Mouse (Mus musculus) heart, postnatal 36 days (tissue): Measurements from ENCODE around the gene Dph7. TPM values are rescaled to one million over a fixed set of nuclear protein-coding genes. Genes with fewer than 3 reads are reported as not detected.
"Not testable (repeated sequence)": the region's sequence is repeated elsewhere in the genome, so short reads cannot be mapped to it uniquely, and the experiment has no call there.

Experiments used
- DNase-seq, 2 experiments: peaks; one replicate each; pipeline ENCODE4 v3.0.0; 2021 to 2022
- intact Hi-C: fragments of 180-260 bp; cut with DNase I; formaldehyde crosslinking; loops from one replicate; pipeline ENCODE4 v1.15.1; 2025
- total RNA-seq, 2 experiments: library from RNA; stranded (reverse); gene quantifications; 2 replicates each; pipeline ENCODE4 v1.2.3; 2021

Dph7 gene
- total RNA-seq: 1 to 10 TPM; 5.1 to 6.1 TPM

GRCm38 (mm10) chr2:24962304-24963000 is at the start of gene Dph7:
TSS of gene Dph7 (plus strand) at chr2:24962400.
- intact Hi-C loops: loop anchor here (2.0 kb wide), 1 partner anchor 38 kb away; no protein-coding TSS in a partner anchor
- peak; percentile 84 to 86 for DNase-seq

- intact Hi-C loops: no loop called here
- no peak for DNase-seq
These were observed 49.6 kb upstream of the Dph7 start for GRCm38 (mm10) chr2:24912589-24912988.

DNA sequence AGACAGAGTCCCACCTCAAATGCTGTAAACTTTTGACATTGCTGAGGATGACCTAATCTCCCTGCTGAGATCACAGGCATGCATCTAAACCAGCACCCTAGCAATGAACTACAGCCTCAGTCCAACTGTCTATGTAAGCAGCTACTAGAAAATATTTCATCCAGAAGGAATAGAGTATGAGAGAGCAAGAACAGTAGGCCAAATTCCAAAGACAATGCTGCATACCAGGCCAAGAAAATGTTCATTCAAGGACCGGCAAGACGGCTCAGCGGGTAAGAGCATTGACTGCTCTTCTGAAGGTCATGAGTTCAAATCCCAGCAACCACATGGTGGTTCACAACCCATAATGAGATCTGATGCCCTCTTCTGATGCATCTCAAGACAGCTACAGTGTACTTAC is 47.4 kb upstream of the Dph7 start:
- DNase-seq: no peak
- intact Hi-C loops: loop anchor here (5.0 kb wide), 1 partner anchor 62 kb away; no protein-coding TSS in a partner anchor

GRCm38 (mm10) chr2:24918930-24919838 is 43.0 kb upstream of the Dph7 start, which contains the start of gene Ehmt1:
TSS of gene Ehmt1 (minus strand) at chr2:24919614.
- intact Hi-C loops: loop anchor here (5.0 kb wide), 1 partner anchor 67 kb away; no protein-coding TSS in a partner anchor

GRCm38 (mm10) chr2:24919839-24920175 is 42.4 kb upstream of the Dph7 start:
- no peak for DNase-seq
- intact Hi-C loops: loop anchor here (5.0 kb wide), 1 partner anchor 68 kb away; no protein-coding TSS in a partner anchor

More at GRCm38 (mm10) chr2:24918930-24919838, 43.0 kb upstream of the Dph7 start, which contains the start of gene Ehmt1:
- DNase-seq: peak; percentile 95

- intact Hi-C loops: loop anchor here (2.0 kb wide), 1 partner anchor 25 kb away; the partner anchor contains the start of gene Zmynd19
- DNase-seq: no peak
These were observed 38.6 kb upstream of the Dph7 start for GRCm38 (mm10) chr2:24923561-24923960.

DNA sequence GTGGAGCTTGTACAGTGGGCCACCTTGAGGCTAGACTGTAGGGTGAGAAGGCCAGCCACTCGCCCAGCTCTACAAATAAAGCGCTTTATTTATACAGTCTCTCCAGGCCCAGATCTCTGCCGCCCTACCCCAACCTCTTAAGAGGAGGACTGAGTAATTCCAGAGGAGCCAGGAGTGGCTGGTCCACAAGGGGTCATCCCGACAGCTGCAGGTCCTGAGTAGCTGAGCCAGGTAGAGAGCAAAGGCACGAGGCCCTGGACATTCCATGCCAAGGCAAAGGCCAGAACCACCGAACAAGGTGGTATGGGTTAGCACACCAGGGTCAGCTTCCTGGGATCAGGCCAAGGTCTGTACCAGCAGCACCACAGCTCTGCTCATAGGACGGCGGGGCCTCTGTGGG is 36.9 kb upstream of the Dph7 start:
- DNase-seq: no peak
- intact Hi-C loops: no loop called here

DNA sequence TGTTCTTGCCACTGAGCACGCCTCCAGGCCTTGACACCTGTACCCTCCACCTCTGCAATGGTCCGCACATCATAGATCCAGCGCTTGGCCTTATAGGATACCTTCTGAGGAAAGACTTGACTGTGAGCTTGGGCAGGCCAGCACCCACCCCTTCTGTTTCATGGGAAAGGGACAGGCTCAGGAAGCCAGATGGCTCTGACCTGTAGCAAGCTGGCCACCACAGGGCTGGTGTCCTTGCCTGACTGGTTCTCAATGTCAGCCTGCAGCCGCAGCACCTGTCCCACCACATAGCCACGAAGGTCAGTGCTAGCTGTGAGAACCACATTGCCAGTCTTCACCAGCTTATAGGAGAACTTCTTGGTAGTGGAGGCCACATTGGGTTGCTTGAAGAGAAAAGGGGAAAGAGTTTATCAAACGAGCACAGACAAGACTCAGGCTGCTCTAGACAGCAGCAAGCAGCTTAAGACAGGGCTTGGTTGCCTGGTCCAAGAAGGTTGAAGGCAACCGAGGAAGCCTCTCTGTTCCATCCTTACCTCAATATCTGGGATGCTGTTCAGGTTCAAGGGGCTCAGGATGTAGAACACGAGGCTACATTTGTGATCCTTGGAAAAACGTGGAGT is 35.7 kb upstream of the Dph7 start:
- no peak for DNase-seq
- intact Hi-C loops: no loop called here

DNA sequence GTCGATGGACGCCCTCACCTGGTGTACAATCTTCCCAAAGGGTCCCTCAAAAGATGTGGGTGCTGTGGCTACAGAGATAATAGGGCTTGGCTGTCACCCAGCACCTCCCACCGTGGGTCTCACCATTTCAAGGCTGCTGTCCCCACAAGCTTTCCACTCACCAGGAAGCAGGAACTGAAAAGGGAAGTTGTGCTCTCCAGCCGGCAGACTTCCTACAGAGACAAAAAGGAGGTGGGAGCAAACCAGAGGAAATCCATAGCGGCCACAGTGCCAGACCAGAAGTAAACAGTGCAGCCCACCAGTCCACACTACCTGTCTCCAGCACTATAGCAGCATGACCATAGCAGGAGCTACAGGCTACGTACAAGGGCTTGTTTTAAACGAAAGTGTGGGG is 35.2 kb upstream of the Dph7 start:
- intact Hi-C loops: no loop called here
- no peak for DNase-seq

GRCm38 (mm10) chr2:24927810-24928479 is 34.3 kb upstream of the Dph7 start:
- no peak for DNase-seq
- intact Hi-C loops: no loop called here

GRCm38 (mm10) chr2:24929119-24929518 is 33.1 kb upstream of the Dph7 start:
- intact Hi-C loops: no loop called here
- no peak for DNase-seq

DNA sequence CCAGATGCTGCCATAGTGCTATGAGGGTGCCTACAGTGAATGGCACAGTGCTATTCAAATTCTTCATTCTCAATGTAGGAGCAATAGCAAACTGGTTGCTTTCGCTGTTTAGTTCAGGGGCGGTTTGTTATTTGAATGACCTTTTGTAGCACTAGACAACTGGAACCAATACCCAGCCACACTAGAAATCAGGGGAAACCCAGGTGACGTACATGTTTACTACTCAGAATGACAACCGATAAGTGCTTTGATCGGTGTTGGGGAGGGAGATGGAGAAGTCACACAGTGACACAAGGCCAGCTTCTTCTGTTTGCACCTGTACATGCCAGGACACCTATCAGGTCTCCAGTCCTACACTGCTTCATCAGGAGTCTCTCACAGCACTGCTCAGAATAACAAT is 32.6 kb upstream of the Dph7 start:
- DNase-seq: no peak
- intact Hi-C loops: no loop called here

DNA sequence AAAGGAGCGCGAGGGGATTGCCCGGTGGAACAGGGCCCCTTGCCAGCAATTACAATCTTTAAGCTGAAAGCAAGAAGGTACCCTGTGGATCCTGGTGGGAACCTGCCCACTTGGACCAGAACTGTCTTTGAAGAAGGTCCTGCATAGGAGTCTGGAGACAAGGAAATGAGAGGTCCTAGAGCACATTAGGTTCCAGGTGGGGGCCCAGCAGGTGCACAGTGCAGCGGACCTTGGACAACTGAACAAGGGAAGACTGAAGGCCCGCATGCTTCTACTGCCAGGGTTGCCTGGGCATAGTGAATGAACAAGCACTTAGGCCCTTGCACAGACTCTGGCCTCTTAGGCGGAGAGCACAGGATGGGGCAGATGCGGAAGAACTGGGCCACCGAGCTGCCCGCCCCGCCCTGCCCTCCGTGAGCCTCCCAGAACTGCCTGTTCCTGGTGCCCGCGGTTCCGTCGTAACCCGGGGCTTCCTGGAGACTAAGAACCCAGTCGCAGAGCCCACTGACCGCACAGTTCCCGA is 27.7 kb upstream of the Dph7 start:
- peak in 1 of 2 experiments; percentile 14 for DNase-seq
- intact Hi-C loops: no loop called here

- intact Hi-C loops: no loop called here
These were observed 27.0 kb upstream of the Dph7 start, which contains the start of gene Arrdc1 for GRCm38 (mm10) chr2:24935057-24935796. TSS of gene Arrdc1 (minus strand) at chr2:24935252.

GRCm38 (mm10) chr2:24942092-24942491 is 20.1 kb upstream of the Dph7 start:
- intact Hi-C loops: loop anchor here (10.0 kb wide), 1 partner anchor 367 kb away; no protein-coding TSS in a partner anchor
- DNase-seq: no peak

More at GRCm38 (mm10) chr2:24935057-24935796, 27.0 kb upstream of the Dph7 start, which contains the start of gene Arrdc1:
- DNase-seq: peak; percentile 83 to 88

DNA sequence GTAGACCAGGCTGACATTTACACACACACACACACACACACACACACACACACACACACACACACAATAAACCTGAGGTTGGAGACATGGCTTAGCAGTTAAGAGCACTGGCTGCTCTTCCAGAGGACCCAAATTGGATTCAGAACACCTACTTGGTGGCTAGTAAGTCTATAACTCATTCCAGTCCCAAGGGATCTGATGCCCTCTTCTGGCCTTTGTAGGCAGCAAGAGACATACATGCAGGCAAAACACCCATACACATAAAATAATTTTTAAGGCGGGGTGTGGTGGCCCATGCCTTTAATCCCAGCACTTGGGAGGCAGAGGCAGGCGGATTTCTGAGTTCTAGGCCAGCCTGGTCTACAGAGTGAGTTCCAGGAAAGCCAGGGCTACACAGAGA is 17.9 kb upstream of the Dph7 start:
- intact Hi-C loops: loop anchor here (2.0 to 10.0 kb wide), 2 partner anchors 92 to 370 kb away; no protein-coding TSS in a partner anchor
- DNase-seq: not testable (repeated sequence)

DNA sequence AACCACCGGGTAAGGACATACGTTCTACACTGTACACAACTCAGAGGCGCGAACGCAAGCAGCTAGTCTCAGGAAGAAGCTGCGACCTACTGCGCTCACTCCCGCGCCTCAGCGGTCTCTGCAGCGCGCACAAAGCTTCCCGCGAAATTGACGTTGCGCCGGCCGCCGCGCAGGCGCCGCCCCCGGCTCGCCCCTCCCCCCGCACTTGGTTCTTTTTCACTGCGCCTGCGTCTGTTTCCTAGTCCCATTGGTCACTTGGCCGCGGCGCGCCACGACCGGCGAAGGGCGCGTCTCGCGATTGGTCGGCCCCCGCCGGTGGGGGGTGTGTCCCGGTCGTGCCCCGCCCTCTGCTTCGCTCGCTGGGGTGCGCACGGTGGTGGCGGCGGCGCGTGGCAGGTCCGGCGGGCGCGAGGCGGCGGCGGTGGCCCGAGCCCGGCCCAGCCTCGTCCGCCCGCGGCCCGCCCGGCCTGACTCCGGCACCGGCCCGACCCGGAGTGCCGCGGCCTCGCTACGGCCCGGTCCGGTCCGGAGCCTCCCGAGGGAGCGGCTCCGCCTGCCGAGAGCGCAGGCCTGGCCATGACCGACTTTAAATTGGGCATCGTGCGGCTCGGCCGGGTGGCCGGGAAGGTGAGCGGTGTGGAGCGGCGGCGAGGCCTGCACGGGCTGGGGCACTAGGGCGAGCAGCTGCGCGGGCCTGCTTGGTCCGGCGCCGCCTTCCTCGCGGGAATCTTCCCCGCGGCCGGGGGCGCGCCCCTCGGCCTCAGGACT is 12.6 kb upstream of the Dph7 start, which contains the start of gene Zmynd19:
Gene Zmynd19, plus strand, starts transcription at position 372 of the 768 bp plus-strand sequence.
- DNase-seq: peak; percentile 97 to 98
- intact Hi-C loops: loop anchor here (2.0 to 10.0 kb wide), 2 partner anchors 27 to 375 kb away; no protein-coding TSS in a partner anchor

DNA sequence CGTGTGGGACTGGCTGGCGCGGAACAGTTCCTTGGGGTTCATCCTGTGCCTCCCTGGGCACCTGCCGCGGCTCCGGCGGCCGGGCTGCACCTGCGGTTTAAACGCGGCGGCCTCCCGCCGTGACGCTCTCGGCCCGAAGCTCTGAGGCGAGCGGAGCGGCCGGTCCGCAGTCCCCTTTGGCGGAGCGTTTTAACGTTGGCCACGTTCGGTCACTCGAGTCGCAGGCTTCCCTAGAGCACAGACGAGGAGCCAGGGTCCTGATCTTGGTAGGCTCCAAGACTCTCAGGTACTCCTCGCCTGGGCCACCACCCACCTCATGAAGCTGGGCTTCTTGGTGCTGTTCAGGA is 12.0 kb upstream of the Dph7 start:
- intact Hi-C loops: no loop called here
- DNase-seq: no peak
